Mouse (Mus musculus): ENCODE measurements around the gene Trim63. TPM values are rescaled to one million over a fixed set of nuclear protein-coding genes. Genes with fewer than 3 reads are reported as not detected.
"Not testable (repeated sequence)": the region's sequence is repeated elsewhere in the genome, so short reads cannot be mapped to it uniquely, and the experiment has no call there.

Trim63 gene
- polyA plus RNA-seq, 1 experiment from 2014 or later, result 0.31 TPM

- peak; percentile 68 for ATAC-seq (ENCODE audit: insufficient read depth)
- under 1% methylated on average over 43 of the region's 43 CpGs for WGBS (ENCODE audit: insufficient replicate concordance)
- Histone ChIP-seq H3K27me3 (peaks cover 1% of the 10 kb centered on the region), H3K4me1 (replicated peaks) (peaks cover 47% of the 10 kb centered on the region), H3K4me2 (peak within 1 kb of the TSS; percentile 92), H3K36me3 (replicated peaks) (peaks cover 19% of the 10 kb centered on the region), H3K4me3 (replicated peaks) (peak within 1 kb of the TSS; percentile 97), H3K27ac (replicated peaks) (peak within 1 kb of the TSS; percentile 99), H3K9ac (peak within 1 kb of the TSS; percentile 97), H3K9me3 (replicated peaks) (no peaks in the 10 kb centered on the region)
Observed at GRCm38 (mm10) chr4:134287575-134288025, 27.3 kb upstream of the Trim63 start, which contains the start of gene Pdik1l. Gene Pdik1l (minus strand): TSS chr4:134287895.

DNA sequence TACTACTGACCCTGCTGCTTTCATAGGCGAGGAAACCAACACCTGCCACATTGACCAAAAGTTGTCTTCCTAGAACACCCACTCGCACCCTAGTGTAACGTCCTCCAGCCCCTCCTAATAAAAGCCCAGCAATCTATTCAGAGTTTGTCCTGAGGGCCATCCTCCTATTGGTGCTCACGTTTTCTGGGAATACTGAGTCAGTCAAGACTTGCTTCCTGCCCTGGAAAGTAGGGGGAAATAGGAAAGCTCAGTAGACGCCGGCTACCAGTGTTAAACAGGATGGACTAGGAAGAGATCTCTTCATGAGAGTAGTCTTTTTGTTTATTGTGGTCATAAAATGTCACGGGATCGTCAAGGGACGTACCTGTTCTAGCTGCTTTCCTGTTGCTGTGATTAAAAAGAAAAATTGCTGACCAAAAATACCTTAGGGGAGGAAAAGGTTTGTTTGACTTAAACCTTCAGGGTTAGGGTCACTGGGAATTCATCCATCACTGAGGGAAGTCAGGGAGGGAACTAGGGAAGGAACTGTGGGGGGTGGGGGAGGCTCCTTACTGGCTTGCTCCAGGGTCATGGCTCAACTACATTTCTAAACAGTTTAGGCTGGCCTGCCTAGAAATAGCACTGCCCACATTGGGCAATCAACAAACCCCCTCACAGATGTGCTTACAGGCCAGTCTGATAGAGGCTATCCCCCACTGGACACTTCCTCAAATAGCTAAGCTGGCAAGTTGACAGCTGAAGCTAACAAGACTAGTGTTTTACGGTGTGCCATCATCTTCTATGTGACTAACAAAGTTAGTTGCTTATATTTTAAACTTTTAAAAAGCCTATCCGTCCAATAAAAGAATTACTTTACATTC, 26.3 kb upstream of the Trim63 start:
- Histone ChIP-seq H3K4me1 (replicated peaks) (peaks cover 47% of the 10 kb centered on the region), H3K27me3 (peaks cover 12% of the 10 kb centered on the region), H3K4me2 (peak overlapping the region; percentile 92), H3K36me3 (replicated peaks) (peaks cover 9% of the 10 kb centered on the region), H3K27ac (replicated peaks) (peak overlapping the region; percentile 99), H3K4me3 (replicated peaks) (peak overlapping the region; percentile 97), H3K9ac (peak overlapping the region; percentile 97), H3K9me3 (replicated peaks) (no peaks in the 10 kb centered on the region)
- ATAC-seq (ENCODE audit: insufficient read depth), result no peak
- 35% methylated on average over 11 of the region's 11 CpGs for WGBS (ENCODE audit: insufficient replicate concordance)

- no peak for ATAC-seq (ENCODE audit: insufficient read depth)
- Histone ChIP-seq H3K4me1 (replicated peaks) (peaks cover 17% of the 10 kb centered on the region), H3K4me2 (no peak overlapping the region), H3K4me3 (replicated peaks) (no peak overlapping the region), H3K9ac (no peak overlapping the region), H3K9me3 (replicated peaks) (0 out of 2 replicates have a peak, but pooled peaks cover 2% of the 10 kb centered on the region), H3K27me3 (peaks cover 28% of the 10 kb centered on the region), H3K36me3 (replicated peaks) (no peaks in the 10 kb centered on the region), H3K27ac (replicated peaks) (no peak overlapping the region)
- WGBS (ENCODE audit: insufficient replicate concordance), result 19% methylated on average over 7 of the region's 7 CpGs
Observed at GRCm38 (mm10) chr4:134292067-134292466, 22.9 kb upstream of the Trim63 start.

DNA sequence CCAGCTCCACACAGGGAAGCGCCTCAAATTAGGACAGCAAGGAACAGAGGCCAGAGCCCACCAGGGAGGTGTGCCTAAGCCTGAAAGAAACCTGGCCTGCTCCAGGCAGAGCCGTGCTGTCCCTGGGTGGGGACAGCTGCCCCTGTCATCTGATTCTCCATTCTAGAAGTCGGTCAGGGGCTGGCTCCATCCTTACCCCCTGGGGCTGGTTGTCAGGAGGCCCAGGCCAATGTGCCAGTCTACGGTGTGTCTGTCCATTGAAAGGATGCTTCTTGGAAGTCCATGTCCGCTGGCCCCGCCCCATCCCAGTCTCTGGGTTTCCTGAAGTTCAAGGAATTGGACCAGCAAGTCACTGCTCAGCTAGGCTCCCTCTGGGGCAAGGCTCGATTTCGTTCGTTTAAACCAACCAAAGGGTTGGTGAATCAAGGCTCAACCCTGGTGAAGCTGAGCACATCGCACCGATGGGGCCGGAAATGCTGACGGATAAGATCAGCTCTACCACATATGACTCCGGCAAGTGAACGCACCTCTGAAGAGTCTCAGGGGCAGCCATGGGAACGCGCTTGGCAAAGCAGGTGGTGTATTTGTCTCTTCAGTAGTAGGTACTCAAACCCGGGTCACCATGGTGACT, 21.7 kb upstream of the Trim63 start:
- Histone ChIP-seq H3K9me3 (replicated peaks) (0 out of 2 replicates have a peak, but pooled peaks cover 2% of the 10 kb centered on the region), H3K36me3 (replicated peaks) (no peaks in the 10 kb centered on the region), H3K4me3 (replicated peaks) (no peak overlapping the region), H3K4me1 (replicated peaks) (peaks cover 13% of the 10 kb centered on the region), H3K27me3 (peaks cover 28% of the 10 kb centered on the region), H3K4me2 (no peak overlapping the region), H3K9ac (no peak overlapping the region), H3K27ac (replicated peaks) (no peak overlapping the region)
- WGBS (ENCODE audit: insufficient replicate concordance), result 59% methylated on average over 18 of the region's 18 CpGs
- ATAC-seq (ENCODE audit: insufficient read depth), result no peak

GRCm38 (mm10) chr4:134293692-134294163, 21.2 kb upstream of the Trim63 start:
- no peaks in the 10 kb centered on the region for H3K36me3 ChIP-seq (replicated peaks)
- H3K9me3 ChIP-seq (replicated peaks), result 0 out of 2 replicates have a peak, but pooled peaks cover 2% of the 10 kb centered on the region
- no peak overlapping the region for H3K4me3 ChIP-seq (replicated peaks)
- H3K27ac ChIP-seq (replicated peaks), result no peak overlapping the region
- H3K9ac ChIP-seq, result no peak overlapping the region
- no peak for ATAC-seq (ENCODE audit: insufficient read depth)
- peaks cover 8% of the 10 kb centered on the region for H3K4me1 ChIP-seq (replicated peaks)
- 50% methylated on average over 9 of the region's 9 CpGs for WGBS (ENCODE audit: insufficient replicate concordance)
- H3K27me3 ChIP-seq, result peaks cover 28% of the 10 kb centered on the region
- no peak overlapping the region for H3K4me2 ChIP-seq

DNA sequence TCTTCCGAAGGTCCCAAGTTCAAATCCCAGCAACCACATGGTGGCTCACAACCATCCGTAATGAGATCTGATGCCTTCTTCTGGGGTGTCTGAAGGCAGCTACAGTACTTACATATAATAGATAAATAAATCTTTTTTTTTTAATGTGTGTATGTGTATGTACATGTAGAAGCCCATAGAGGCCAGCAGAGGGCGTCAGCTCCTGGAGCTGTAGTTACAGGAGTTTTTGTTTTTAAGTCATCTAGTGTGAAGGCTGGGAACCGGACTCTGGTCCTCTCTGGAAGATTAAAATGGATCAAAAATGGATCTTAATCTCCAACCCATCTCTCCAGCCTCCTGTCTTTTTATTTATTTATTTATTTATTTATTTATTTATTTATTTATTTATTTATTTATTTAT, 18.8 kb upstream of the Trim63 start:
- not testable (repeated sequence) for H3K4me1 ChIP-seq (replicated peaks); H3K9me3 ChIP-seq (replicated peaks); H3K4me2 ChIP-seq; H3K4me3 ChIP-seq (replicated peaks); H3K27ac ChIP-seq (replicated peaks); ATAC-seq (ENCODE audit: insufficient read depth); H3K9ac ChIP-seq; H3K36me3 ChIP-seq (replicated peaks)
- 61% methylated on average over 4 of the region's 4 CpGs for WGBS (ENCODE audit: insufficient replicate concordance)
- peaks cover 28% of the 10 kb centered on the region for H3K27me3 ChIP-seq

GRCm38 (mm10) chr4:134296523-134296922, 18.4 kb upstream of the Trim63 start:
- Histone ChIP-seq H3K4me3 (replicated peaks) (no peak overlapping the region), H3K9me3 (replicated peaks) (0 out of 2 replicates have a peak, but pooled peaks cover 2% of the 10 kb centered on the region), H3K9ac (no peak overlapping the region), H3K27me3 (peaks cover 28% of the 10 kb centered on the region), H3K4me2 (no peak overlapping the region), H3K36me3 (replicated peaks) (no peaks in the 10 kb centered on the region), H3K4me1 (replicated peaks) (peaks cover 5% of the 10 kb centered on the region; the same call in 1 of the 2 replicates), H3K27ac (replicated peaks) (no peak overlapping the region)
- WGBS (ENCODE audit: insufficient replicate concordance), result 76% methylated on average over 4 of the region's 4 CpGs
- ATAC-seq (ENCODE audit: insufficient read depth), result no peak

DNA sequence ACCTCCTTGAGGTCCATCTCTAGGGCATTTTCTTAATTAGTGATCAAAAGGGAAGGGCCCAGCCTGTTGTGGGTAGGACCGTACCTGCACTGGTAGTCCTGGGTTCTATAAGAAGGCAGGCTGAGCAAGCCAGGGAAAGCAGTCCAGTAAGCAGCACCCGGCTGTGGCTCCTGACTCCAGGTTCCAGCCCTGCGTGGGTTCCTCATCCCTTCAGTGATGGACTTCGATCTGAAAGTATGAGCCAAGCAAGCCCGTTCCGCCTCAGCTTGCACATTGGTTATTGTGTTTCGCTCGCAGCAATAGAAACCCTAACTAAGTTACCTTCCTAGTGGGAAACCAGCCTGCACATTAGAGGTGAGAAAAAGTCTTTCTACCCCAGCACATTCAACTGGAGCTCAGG, 17.6 kb upstream of the Trim63 start:
- no peak for ATAC-seq (ENCODE audit: insufficient read depth)
- 79% methylated on average over 8 of the region's 8 CpGs for whole genome bisulfite sequencing (ENCODE audit: insufficient replicate concordance)
- H3K4me3 ChIP-seq (replicated peaks), result no peak overlapping the region

DNA sequence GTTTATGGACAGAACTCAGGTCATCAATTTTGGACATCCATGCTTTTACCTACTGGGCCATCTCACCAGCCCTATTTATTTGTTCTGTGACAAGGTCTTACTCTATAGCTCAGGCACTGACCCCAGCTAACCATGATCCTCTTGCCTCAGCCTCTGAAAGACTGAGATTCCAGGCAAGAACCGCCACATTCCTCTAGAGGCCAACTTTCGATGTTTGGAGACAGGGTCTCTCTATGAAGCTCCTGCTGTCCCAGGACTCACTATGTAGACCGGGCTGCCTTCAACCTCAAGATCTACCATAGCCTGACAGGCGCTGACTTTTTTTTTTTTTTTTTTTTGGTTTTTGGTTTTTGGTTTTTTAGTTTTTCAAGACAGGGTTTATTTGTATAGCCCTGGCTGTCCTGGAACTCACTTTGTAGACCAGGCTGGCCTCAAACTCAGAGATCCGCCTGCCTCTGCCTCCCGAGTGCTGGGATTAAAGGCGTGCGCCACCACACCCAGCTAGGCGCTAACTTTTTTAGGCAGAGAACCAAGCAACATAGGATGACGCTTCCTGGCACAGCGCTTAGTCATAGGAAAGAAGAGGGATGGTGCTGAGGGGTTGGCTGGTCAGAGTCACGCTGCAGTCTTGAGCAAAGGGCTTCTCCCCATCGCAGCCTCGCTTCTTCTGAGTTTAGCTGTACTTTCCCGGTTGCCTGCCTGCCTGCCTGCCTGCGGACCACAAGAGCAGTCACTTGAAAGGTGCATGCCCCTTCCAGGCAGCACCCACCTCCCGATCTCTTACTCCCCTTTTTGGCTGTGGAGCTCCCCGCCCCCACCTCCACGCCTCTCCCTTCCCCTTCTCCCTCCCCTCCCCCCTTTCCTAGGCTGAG, 16.1 kb upstream of the Trim63 start:
- Histone ChIP-seq H3K9ac (no peak overlapping the region), H3K4me1 (replicated peaks) (no peaks in the 10 kb centered on the region), H3K9me3 (replicated peaks) (0 out of 2 replicates have a peak, but pooled peaks cover 2% of the 10 kb centered on the region), H3K4me2 (no peak overlapping the region), H3K36me3 (replicated peaks) (no peaks in the 10 kb centered on the region), H3K4me3 (replicated peaks) (no peak overlapping the region), H3K27me3 (peaks cover 14% of the 10 kb centered on the region), H3K27ac (replicated peaks) (no peak overlapping the region)
- no peak for ATAC-seq (ENCODE audit: insufficient read depth)
- 56% methylated on average over 19 of the region's 19 CpGs for WGBS (ENCODE audit: insufficient replicate concordance)

More for the DNA sequence above, 17.6 kb upstream of the Trim63 start:
- Histone ChIP-seq H3K27me3 (peaks cover 28% of the 10 kb centered on the region), H3K4me2 (no peak overlapping the region), H3K36me3 (replicated peaks) (no peaks in the 10 kb centered on the region), H3K4me1 (replicated peaks) (no peaks in the 10 kb centered on the region; the same call in 1 of the 2 replicates), H3K9ac (no peak overlapping the region), H3K27ac (replicated peaks) (no peak overlapping the region), H3K9me3 (replicated peaks) (0 out of 2 replicates have a peak, but pooled peaks cover 2% of the 10 kb centered on the region)

- no peak overlapping the region for H3K4me3 ChIP-seq (replicated peaks)
- H3K9me3 ChIP-seq (replicated peaks), result 0 out of 2 replicates have a peak, but pooled peaks cover 2% of the 10 kb centered on the region
- H3K27me3 ChIP-seq, result peaks cover 8% of the 10 kb centered on the region
- H3K36me3 ChIP-seq (replicated peaks), result no peaks in the 10 kb centered on the region
- no peak overlapping the region for H3K9ac ChIP-seq
- H3K27ac ChIP-seq (replicated peaks), result no peak overlapping the region
- 38% methylated on average over 4 of the region's 4 CpGs for WGBS (ENCODE audit: insufficient replicate concordance)
- no peaks in the 10 kb centered on the region for H3K4me1 ChIP-seq (replicated peaks)
- ATAC-seq (ENCODE audit: insufficient read depth), result no peak
- H3K4me2 ChIP-seq, result no peak overlapping the region
Observed at GRCm38 (mm10) chr4:134299498-134299810, 15.5 kb upstream of the Trim63 start.
